11 mouse cellular contexts compared by ENCODE assay signal in the genomic region with DNA sequence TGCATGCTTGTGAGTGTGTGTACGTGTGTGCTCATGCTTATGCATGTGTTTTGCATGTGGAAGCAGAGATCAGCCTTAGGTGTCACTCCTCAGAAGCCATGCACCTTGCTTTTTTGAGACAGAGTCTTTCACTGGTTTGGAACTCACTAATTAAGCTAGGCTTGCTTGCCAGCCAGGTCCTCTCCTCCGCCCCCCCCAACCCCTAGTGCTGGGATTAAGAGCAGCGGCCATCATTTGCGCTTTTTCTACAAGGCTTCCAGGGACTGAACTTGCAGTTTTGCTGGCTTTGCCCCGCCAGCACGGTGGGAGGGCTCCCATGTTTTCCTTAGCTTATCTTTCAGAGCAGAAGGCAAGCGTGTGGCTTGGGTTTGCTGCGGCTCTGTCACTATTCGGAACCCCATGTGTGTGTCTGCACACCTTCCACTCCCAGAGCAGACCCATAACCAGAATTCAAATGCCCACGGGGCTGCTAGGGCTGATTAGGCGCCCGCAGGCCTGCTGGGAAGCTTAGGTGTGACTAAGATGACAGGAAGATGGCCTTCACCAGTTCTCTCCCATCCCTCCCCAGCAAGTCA. TPM values are rescaled to one million over a fixed set of nuclear protein-coding genes. Genes with fewer than 3 reads are reported as not detected.
DNase-seq lines count a peak whose midpoint lies in the region; ATAC-seq lines count a peak whose summit lies in the region.
"Had no signal": no experiment of that assay in that cellular context is flagged by ENCODE, and none has a peak within 500 bp of the region (broad histone marks: within the 10 kb centered on the region; RNA-seq: fewer than 3 reads in every experiment).

No protein-coding gene starts in this region.

- 0 out of 2 replicates have a peak overlapping the region, but pooled peaks have one; percentile 36 for H3K9ac ChIP-seq in forebrain, embryonic 12.5 days
- H3K9ac ChIP-seq in forebrain, embryonic 15.5 days (replicated peaks) = no peak overlapping the region; the same call in 1 of the 2 replicates

- no peaks in the 10 kb centered on the region for H3K36me3 ChIP-seq in forebrain, embryonic 12.5 days (replicated peaks)
- H3K36me3 ChIP-seq in forebrain, embryonic 15.5 days = no peaks in the 10 kb centered on the region

- H3K4me2 ChIP-seq in forebrain, embryonic 12.5 days = peak overlapping the region; percentile 38
- H3K4me2 ChIP-seq in forebrain, embryonic 15.5 days (replicated peaks) = no peak overlapping the region

- peaks cover 82% of the 10 kb centered on the region for H3K27me3 ChIP-seq in forebrain, embryonic 12.5 days
- H3K27me3 ChIP-seq in forebrain, embryonic 15.5 days = peaks cover 30% of the 10 kb centered on the region

- peak overlapping the region; percentile 19; the same call in 1 of the 2 replicates for H3K4me3 ChIP-seq in forebrain, embryonic 12.5 days (replicated peaks)
- H3K4me3 ChIP-seq in forebrain, embryonic 15.5 days = no peak overlapping the region

- peak overlapping the region; percentile 75 for H3K27ac ChIP-seq in forebrain, embryonic 12.5 days
- no peak overlapping the region for H3K27ac ChIP-seq in forebrain, embryonic 15.5 days (replicated peaks)

- peaks cover 47% of the 10 kb centered on the region for H3K4me1 ChIP-seq in forebrain, embryonic 12.5 days
- peaks cover 31% of the 10 kb centered on the region for H3K4me1 ChIP-seq in forebrain, embryonic 15.5 days

- DNase-seq in spleen, postnatal 36 days (ENCODE audit: low spot score in 2 of 2) = peak; percentile 20 to 39
- no peak for DNase-seq in spleen, postnatal 14 days (ENCODE audit: low spot score in 2 of 2)
- DNase-seq in liver = peak; percentile 80
- DNase-seq in right cerebral cortex, postnatal 25 days = no peak
- no peak for DNase-seq in testis, postnatal 10 days (ENCODE audit: low spot score)
- no peak for DNase-seq in left cerebral cortex, adult 8-10 months (ENCODE audit: low spot score in 2 of 2)
- DNase-seq: B cell, adult 2 months; cerebellum, adult 9-10 months; gastrocnemius, postnatal 14 days had no signal

- no peaks in the 10 kb centered on the region for H3K9me3 ChIP-seq in forebrain, embryonic 12.5 days
- no peaks in the 10 kb centered on the region for H3K9me3 ChIP-seq in forebrain, embryonic 15.5 days

- no peak for ATAC-seq in forebrain, embryonic 12.5 days (ENCODE audit: low FRiP score)
- no peak for ATAC-seq in forebrain, embryonic 15.5 days (replicated peaks)

- 6% methylated on average over 12 of the region's 12 CpGs for WGBS in forebrain, embryonic 12.5 days
- 7% methylated on average over 12 of the region's 12 CpGs for WGBS in forebrain, embryonic 15.5 days

RNA-seq across cellular contexts. Expression of gene Gadd45g, which starts 4.8 kb away (rescaled TPM):
- 211 and 218 TPM in 2 replicates for polyA plus RNA-seq in forebrain, embryonic 12.5 days (2016; fragmentation: Nextera tagmentation; extraction: Ambion mirVana)
- polyA plus RNA-seq in forebrain, embryonic 15.5 days (2015; fragmentation: Nextera tagmentation; extraction: Ambion mirVana) = 145 and 167 TPM in 2 replicates
- total RNA-seq in left cerebral cortex, adult 8-10 months (2022) = 10 to 100 TPM; 10.3 to 22.3 (median 14.1) TPM

RNA-seq across cellular contexts. Expression of gene Sema4d, which starts 48.1 kb away (rescaled TPM):
- 8.2 and 11.4 TPM in 2 replicates for polyA plus RNA-seq in forebrain, embryonic 12.5 days (2016; fragmentation: Nextera tagmentation; extraction: Ambion mirVana)
- 18.7 and 20.7 TPM in 2 replicates for polyA plus RNA-seq in forebrain, embryonic 15.5 days (2015; fragmentation: Nextera tagmentation; extraction: Ambion mirVana)
- 10 to 100 TPM; 71.1 to 80.0 (median 75.5) TPM for total RNA-seq in left cerebral cortex, adult 8-10 months (2022)

Comparison
In these comparisons a context has a peak if more than half of its experiments do, and no peak if none do; other contexts are left out.
1. DNase-seq: peak in spleen, postnatal 36 days (2 of 2) and liver (single experiment); none in spleen, postnatal 14 days (0 of 2), right cerebral cortex, postnatal 25 days (single experiment), testis, postnatal 10 days (single experiment) and left cerebral cortex, adult 8-10 months (0 of 2).